Mouse (Mus musculus): Measurements from ENCODE around the gene Gm47969. TPM values are rescaled to one million over a fixed set of nuclear protein-coding genes. Genes with fewer than 3 reads are reported as not detected.

Gm47969 gene
- polyA plus RNA-seq, 1 experiment from 2014 or later, result not detected

DNA sequence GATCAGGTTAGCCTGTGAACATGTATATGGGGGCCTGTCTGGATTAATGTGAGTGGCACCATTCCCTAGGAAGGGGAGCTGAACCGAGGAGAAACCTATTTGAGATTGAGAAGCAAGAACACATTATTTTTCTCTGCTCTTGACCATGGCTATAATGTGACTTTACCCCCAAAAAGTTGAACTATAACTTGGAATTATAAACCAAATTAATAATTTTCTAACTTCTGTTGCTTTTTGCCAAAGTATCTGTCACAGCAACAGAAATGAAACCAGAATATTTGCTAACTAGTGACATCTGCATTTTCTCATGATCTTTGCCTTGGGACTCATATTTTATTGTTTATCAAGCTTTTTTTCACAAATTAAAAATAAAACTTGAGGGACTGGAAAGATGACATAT lies 28.2 kb upstream of the Gm47969 start:
- DNase-seq (ENCODE audit: low spot score), result no peak
- 64% methylated on average over 1 of the region's 1 CpGs for WGBS

DNA sequence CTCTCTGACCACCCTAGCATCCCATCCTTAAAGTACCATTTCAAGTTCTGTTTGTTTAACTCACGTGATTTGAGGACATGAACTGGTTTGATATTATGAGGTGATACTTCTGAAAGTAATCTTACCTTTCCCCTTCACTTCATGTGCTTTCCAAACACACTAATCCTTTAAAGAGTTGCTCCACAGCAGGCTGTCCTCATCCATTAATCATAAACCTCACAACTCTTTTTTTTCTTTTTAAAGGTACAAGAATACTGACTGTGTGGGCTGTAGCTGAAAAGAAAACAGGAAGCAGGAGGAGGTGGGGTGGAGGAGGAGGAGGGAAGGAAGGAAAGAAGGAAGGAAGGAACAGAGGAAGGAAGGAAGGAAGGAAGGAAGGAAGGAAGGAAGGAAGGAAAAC lies 12.8 kb upstream of the Gm47969 start:
- H3K27me3 ChIP-seq (ENCODE audit: insufficient read depth, low read length), result no peaks in the 10 kb centered on the region
- no peak for DNase-seq (ENCODE audit: low spot score)
- H3K36me3 ChIP-seq (ENCODE audit: insufficient read depth, low read length), result no peaks in the 10 kb centered on the region
- TF ChIP-seq CTCF (IDR thresholded peaks at IDR 0.05; ENCODE audit: low read depth), result no peak
- H3K4me3 ChIP-seq (replicated peaks; ENCODE audit: low read depth, low read length), result no peak overlapping the region
- no peak overlapping the region for H3K9ac ChIP-seq (ENCODE audit: low read depth, low read length)
- H3K9me3 ChIP-seq (replicated peaks; ENCODE audit: low read length), result no peaks in the 10 kb centered on the region
- no peaks in the 10 kb centered on the region for H3K4me1 ChIP-seq (replicated peaks; ENCODE audit: insufficient read depth, low read length)
- H3K27ac ChIP-seq, result no peak overlapping the region
- 50% methylated on average over 1 of the region's 1 CpGs for WGBS
- ATAC-seq (replicated peaks; ENCODE audit: low FRiP score, low read depth), result no peak
- no peak overlapping the region for H3K4me2 ChIP-seq (ENCODE audit: low read length)

More for the DNA sequence above, 28.2 kb upstream of the Gm47969 start:
- no peak overlapping the region for H3K9ac ChIP-seq (ENCODE audit: low read depth, low read length)
- no peak overlapping the region for H3K27ac ChIP-seq
- no peaks in the 10 kb centered on the region for H3K9me3 ChIP-seq (replicated peaks; ENCODE audit: low read length)
- TF ChIP-seq CTCF (IDR thresholded peaks at IDR 0.05; ENCODE audit: low read depth), result no peak
- H3K4me2 ChIP-seq (ENCODE audit: low read length), result no peak overlapping the region
- ATAC-seq (replicated peaks; ENCODE audit: low FRiP score, low read depth), result no peak
- H3K4me1 ChIP-seq (replicated peaks; ENCODE audit: insufficient read depth, low read length), result no peaks in the 10 kb centered on the region
- H3K36me3 ChIP-seq (ENCODE audit: insufficient read depth, low read length), result no peaks in the 10 kb centered on the region
- no peaks in the 10 kb centered on the region for H3K27me3 ChIP-seq (ENCODE audit: insufficient read depth, low read length)
- H3K4me3 ChIP-seq (replicated peaks; ENCODE audit: low read depth, low read length), result no peak overlapping the region

DNA sequence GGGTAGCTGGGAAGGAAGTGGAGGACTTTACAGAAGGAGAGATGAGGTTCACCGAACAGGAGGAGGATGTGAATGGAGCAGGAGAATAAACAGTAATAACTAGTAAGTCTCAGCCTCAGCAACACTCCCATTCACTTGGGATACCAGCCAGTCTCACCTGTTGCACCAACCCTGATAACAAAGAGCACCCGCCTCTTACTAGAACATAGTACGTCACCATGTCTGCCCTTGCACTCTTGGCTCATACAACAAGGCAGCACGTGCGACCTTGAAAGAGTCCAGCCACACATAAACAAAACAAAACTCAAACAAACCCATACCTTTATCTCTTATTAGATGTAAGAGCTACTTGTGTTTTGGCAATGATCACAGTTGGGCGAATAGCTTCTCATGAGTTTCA lies 12.2 kb upstream of the Gm47969 start:
- H3K36me3 ChIP-seq (ENCODE audit: insufficient read depth, low read length), result no peaks in the 10 kb centered on the region
- no peak overlapping the region for H3K9ac ChIP-seq (ENCODE audit: low read depth, low read length)
- TF ChIP-seq CTCF (IDR thresholded peaks at IDR 0.05; ENCODE audit: low read depth), result no peak
- H3K4me1 ChIP-seq (replicated peaks; ENCODE audit: insufficient read depth, low read length), result 0 out of 2 replicates have a peak, but pooled peaks cover under 1% of the 10 kb centered on the region
- no peak overlapping the region for H3K4me2 ChIP-seq (ENCODE audit: low read length)
- H3K9me3 ChIP-seq (replicated peaks; ENCODE audit: low read length), result no peaks in the 10 kb centered on the region
- WGBS, result 87% methylated on average over 6 of the region's 6 CpGs
- H3K27ac ChIP-seq, result no peak overlapping the region
- H3K4me3 ChIP-seq (replicated peaks; ENCODE audit: low read depth, low read length), result no peak overlapping the region
- no peak for DNase-seq (ENCODE audit: low spot score)
- ATAC-seq (replicated peaks; ENCODE audit: low FRiP score, low read depth), result no peak
- H3K27me3 ChIP-seq (ENCODE audit: insufficient read depth, low read length), result no peaks in the 10 kb centered on the region

DNA sequence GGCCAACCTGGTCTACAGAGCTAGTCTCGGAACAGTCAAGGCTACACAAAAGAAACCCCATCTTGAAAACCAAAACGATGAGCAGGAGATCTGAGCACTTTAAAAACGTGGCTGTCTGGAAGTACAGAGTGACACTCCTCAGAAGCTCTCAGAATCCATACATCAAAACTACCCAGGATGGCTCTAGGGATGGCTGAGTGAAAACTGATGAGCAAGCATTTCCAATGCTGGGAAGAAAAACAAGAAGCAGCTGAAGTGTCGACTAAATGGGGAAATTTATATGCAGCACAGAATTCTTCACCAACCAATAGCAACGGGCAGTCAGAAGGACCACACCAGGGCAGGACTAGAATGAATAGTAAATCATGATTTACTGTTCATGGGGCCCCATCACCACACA lies 10.2 kb upstream of the Gm47969 start:
- Histone ChIP-seq H3K36me3 (ENCODE audit: insufficient read depth, low read length) (no peaks in the 10 kb centered on the region), H3K4me3 (replicated peaks; ENCODE audit: low read depth, low read length) (no peak overlapping the region), H3K27ac (no peak overlapping the region), H3K9me3 (replicated peaks; ENCODE audit: low read length) (no peaks in the 10 kb centered on the region), H3K9ac (ENCODE audit: low read depth, low read length) (no peak overlapping the region), H3K4me1 (replicated peaks; ENCODE audit: insufficient read depth, low read length) (0 out of 2 replicates have a peak, but pooled peaks cover 4% of the 10 kb centered on the region), H3K4me2 (ENCODE audit: low read length) (no peak overlapping the region), H3K27me3 (ENCODE audit: insufficient read depth, low read length) (no peaks in the 10 kb centered on the region)
- no peak for DNase-seq (ENCODE audit: low spot score)
- no peak for TF ChIP-seq CTCF (IDR thresholded peaks at IDR 0.05; ENCODE audit: low read depth)
- no peak for ATAC-seq (replicated peaks; ENCODE audit: low FRiP score, low read depth)
- WGBS, result 32% methylated on average over 5 of the region's 5 CpGs

DNA sequence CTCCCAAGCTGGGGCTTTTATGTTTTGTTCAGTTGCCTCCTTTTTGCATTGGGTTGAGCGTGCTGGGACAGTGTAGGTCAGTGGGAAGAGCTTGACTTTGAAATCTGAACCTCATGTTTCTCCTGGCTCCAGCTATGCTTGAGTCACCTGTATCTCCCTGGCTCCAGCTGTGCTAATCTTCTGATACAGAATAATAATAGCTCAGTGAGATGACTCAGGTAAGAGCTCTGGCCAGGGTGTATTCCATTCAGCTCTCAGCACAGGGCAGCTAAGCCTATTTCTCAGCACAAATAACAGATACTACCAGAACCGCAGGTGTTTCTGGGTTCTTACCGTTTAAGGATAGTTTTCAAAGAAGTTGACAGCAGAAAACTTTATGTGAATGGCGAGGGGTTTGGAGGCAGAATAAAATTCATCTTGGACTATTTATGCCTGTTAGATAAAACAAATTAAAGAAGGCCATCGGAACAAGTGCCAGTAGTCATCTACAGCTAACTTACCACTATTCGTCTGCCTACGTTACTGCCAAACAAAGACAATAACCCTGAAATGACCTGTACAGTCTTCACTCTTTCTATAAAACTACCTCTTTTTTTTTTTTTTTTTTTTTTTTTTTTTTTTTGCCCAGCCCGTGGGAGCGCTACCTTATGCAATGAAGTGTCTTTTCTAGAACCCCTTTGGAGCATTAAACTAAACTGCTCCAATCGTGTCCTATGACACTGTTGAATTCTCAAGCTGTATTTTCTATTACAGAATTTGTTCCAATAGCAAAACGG lies 7.7 kb upstream of the Gm47969 start:
- H3K27ac ChIP-seq, result no peak overlapping the region
- no peaks in the 10 kb centered on the region for H3K36me3 ChIP-seq (ENCODE audit: insufficient read depth, low read length)
- WGBS, result 79% methylated on average over 11 of the region's 11 CpGs
- no peak for DNase-seq (ENCODE audit: low spot score)
- H3K4me2 ChIP-seq (ENCODE audit: low read length), result peak overlapping the region; percentile 66; the same call in 1 of the 2 replicates
- TF ChIP-seq CTCF (IDR thresholded peaks at IDR 0.05; ENCODE audit: low read depth), result no peak
- H3K27me3 ChIP-seq (ENCODE audit: insufficient read depth, low read length), result no peaks in the 10 kb centered on the region
- H3K9ac ChIP-seq (ENCODE audit: low read depth, low read length), result no peak overlapping the region
- H3K9me3 ChIP-seq (replicated peaks; ENCODE audit: low read length), result no peaks in the 10 kb centered on the region
- ATAC-seq (replicated peaks; ENCODE audit: low FRiP score, low read depth), result no peak
- H3K4me3 ChIP-seq (replicated peaks; ENCODE audit: low read depth, low read length), result no peak overlapping the region
- H3K4me1 ChIP-seq (replicated peaks; ENCODE audit: insufficient read depth, low read length), result 0 out of 2 replicates have a peak, but pooled peaks cover 4% of the 10 kb centered on the region

DNA sequence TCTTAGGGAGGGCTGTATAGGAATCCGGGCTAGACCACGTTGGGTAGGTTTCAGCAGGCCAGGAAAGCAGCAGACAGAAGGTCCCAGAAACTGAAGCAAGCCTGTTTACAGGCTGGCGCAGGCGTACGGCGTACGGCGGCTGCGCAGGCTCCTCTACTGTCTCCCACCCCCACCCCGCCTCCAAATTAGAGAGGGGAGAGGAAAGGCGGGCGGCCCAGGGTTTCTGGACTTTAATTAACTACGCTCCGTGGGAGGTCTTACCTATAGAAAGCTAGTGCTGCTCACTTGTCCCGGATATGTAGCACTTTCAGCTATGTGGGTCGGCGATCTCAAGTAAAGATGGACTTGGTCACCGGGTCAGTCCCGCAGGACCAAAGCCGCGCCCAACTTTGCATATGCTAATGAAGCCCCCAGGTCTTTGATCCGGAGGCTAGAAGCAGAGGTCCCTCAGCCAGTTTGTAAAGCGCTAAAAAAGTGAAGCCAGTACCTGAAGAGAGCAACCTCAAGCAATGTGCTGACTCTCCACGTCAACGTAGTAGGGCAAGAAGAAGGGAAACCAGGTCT lies 6.5 kb upstream of the Gm47969 start, which contains the start of gene Slc19a3:
TSS of gene Slc19a3 (minus strand) at position 340 of the 564 bp plus-strand sequence.
- Histone ChIP-seq H3K4me1 (replicated peaks; ENCODE audit: insufficient read depth, low read length) (0 out of 2 replicates have a peak, but pooled peaks cover 4% of the 10 kb centered on the region), H3K9ac (ENCODE audit: low read depth, low read length) (peak within 1 kb of the TSS; percentile 40), H3K4me3 (replicated peaks; ENCODE audit: low read depth, low read length) (peak within 1 kb of the TSS; percentile 47), H3K4me2 (ENCODE audit: low read length) (peak within 1 kb of the TSS; percentile 66), H3K27me3 (ENCODE audit: insufficient read depth, low read length) (no peaks in the 10 kb centered on the region), H3K27ac (no peak within 1 kb of the TSS), H3K36me3 (ENCODE audit: insufficient read depth, low read length) (no peaks in the 10 kb centered on the region), H3K9me3 (replicated peaks; ENCODE audit: low read length) (no peaks in the 10 kb centered on the region)
- no peak for TF ChIP-seq CTCF (IDR thresholded peaks at IDR 0.05; ENCODE audit: low read depth)
- ATAC-seq (replicated peaks; ENCODE audit: low FRiP score, low read depth) (peak; percentile 90), DNase-seq (ENCODE audit: low spot score) (peak; percentile 76)
- WGBS, result under 1% methylated on average over 25 of the region's 25 CpGs

All from kidney, postnatal 0 days (tissue).